Mouse (Mus musculus) ovary, adult 18-20 months (tissue): Measurements from ENCODE around the gene Lce1i.
"Not testable (repeated sequence)": the region's sequence is repeated elsewhere in the genome, so short reads cannot be mapped to it uniquely, and the experiment has no call there.

Source experiments
- DNase-seq: peaks from one replicate; pipeline ENCODE4 v3.0.0; 2022; ENCODE audit warnings: low spot score, mixed read lengths

Lce1i gene

DNA sequence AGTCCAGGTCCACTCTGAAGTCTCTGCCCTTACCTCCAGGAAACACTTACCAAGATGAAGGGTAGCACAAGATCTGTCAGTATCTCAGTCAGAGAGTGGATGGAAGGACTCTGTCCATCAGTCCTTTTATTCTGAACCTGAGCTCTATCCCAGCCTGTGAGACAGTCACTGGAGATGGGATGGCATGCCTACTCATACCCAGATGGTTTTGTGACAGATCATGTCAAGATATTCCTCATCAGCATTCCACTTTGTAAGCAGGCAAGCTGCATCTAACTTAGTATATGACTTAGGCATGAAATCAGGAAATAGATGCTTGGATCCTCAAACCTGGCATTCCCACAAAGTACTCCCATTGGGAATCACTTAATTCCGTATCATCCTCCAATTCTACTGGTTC, at the start of gene Lce1i:
TSS of gene Lce1i (minus strand) at position 101 of the 400 bp plus-strand sequence.
- no peak for DNase-seq

DNA sequence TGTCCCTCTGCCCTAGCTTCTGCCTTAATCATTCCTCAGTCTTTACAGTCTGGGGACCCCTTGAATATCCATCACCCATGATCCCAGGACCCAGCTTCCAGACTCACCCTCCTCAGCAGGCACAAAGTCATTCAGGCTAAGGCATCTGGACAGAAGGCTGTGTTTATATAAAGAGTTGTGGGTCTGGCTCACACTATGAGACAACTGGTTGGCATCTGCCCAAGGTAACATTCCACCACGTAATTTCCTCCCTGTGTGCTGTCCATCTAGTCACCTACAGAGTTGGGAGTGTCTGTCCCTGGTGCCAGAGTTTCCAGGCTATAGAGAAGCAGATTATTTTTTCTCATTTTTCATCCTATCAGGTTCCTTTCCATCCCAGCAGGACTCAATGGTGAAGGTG, 48.4 kb upstream of the Lce1i start, which contains the start of gene Kprp:
TSS of gene Kprp (minus strand) at position 140 of the 400 bp plus-strand sequence.
- no peak for DNase-seq

DNA sequence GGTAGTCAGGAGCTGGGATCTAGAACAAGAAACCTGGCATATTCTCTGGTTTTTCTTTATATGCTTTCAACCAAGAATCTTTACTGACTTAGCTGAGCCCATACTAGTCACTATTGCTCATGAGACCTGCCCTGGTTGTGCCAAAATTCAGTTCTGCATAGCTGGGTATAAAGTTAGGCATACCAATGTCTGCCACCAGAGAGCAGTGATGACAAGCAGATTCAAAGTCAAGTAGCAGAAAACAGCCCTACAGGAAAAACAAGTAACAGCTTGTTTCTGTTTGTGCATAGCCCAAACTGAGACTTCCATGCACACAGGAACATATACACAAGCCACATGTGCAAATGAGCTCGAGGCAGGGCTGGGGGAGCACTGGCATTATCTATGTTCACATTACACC, 47.1 kb upstream of the Lce1i start:
- DNase-seq: no peak

DNA sequence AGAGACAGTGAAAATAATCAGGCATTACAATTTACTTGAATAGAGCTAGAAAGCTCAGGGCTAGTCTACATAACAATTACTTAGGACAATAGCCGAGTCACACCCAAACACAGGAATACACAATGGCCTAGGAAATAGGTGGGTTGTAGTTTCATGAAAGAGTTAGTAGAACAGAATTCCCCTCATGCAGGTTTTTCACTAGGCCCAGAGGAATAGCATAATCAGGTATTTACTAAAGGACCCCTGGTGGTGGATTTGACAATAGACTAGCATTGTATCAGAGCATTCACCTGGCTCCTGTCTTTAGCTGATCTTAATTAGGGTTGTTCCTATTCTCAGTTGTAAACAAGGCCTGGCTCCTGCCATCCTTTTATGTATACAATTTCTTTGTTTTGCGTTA, 37.3 kb upstream of the Lce1i start:
- DNase-seq: not testable (repeated sequence)

DNA sequence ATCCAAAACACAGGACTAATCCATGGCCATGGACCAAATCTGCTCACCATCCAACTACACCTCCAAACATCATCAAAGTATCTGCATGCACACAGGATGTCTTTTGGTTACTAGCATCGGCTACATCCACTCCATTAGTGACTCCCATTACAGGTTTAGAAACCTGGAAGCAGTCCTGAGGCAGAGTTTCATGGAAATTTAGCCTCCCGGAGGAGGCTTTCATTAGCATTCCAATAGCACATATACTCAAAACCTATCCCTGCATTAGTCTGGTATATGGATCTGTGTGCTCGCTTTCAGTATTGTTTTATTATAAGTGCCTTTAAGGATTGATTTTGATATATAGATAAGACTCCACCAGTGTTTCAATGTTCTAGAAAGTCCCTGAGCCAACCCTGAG, 36.9 kb upstream of the Lce1i start:
- DNase-seq: no peak

DNA sequence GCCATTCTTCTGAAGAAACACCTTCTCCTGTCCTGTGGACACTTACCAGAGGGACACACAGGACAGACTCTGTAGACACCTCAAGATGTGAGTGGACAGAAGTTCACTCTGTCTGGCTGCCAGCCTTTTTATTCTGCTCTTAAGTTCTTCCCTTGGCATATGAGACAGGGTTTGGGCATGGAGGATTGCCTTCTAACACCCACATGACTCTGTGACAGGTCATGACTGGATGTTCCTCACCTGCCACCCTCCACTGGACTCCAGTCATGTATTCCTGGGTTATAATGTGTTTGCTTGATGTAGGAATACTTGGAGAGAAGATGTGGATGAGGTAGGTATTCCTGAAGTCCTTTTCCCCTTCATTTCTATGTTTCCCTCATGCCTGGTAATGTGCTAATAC, 29.1 kb upstream of the Lce1i start, which contains the start of gene Lce1k:
TSS of gene Lce1k (minus strand) at position 101 of the 400 bp plus-strand sequence.
- DNase-seq: no peak

DNA sequence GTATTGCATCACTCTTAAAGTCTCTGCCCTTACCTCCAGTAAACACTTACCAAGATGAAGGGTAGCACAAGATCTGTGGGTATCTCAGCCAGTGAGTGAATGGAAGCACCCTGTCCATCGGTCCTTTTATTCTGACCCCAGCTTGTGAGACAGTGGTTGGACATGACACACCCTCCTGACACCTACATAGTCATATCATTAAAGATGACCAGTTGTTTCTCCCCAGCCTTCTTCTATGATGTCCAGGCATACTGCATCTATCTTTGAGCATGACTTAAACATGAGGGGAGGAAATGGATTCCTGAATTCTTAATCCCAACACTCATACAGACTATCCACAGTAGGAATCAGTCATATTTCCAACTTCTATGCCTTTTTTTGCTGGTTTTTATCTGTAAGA, 11.7 kb upstream of the Lce1i start, which contains the start of gene Lce1j:
TSS of gene Lce1j (minus strand) at position 101 of the 400 bp plus-strand sequence.
- no peak for DNase-seq

DNA sequence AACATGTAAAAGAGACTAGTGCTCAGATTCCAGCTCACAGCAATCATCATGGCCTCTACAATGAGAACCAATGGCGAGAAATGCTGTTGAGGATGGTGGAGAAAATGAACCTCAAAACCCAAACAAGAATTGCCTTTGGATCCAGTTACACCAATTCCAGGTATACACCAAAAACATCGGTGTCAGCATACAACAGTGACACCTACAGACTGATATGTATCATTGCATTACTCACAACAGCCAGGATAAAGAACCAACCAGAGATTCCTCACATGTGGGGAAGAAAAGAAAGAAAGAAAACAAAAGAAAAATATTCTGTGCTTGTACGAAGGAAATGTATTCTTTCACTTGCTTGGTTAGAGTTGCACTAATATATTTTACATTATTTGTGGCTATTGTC, 7.1 kb downstream of the Lce1i start:
- DNase-seq: no peak

DNA sequence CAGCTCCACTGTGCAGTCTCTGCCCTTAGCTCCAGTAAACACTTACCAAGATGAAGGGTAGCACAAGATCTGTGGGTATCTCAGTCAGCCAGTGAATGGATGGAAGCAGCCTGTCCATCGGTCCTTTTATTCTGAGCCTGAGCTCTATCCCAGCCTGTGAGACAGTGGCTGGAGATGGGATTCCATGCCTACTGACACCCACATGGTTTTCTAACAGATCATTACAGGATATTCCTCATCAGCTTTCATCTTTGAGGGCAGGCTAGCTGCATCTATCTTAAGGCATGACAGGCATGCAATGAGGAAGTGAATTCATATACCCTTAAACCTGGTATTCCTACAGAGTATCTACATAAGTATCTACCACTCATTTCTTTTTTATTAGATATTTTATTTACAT, 13.7 kb downstream of the Lce1i start, which contains the start of gene Lce1h:
TSS of gene Lce1h (minus strand) at position 101 of the 400 bp plus-strand sequence.
- no peak for DNase-seq

DNA sequence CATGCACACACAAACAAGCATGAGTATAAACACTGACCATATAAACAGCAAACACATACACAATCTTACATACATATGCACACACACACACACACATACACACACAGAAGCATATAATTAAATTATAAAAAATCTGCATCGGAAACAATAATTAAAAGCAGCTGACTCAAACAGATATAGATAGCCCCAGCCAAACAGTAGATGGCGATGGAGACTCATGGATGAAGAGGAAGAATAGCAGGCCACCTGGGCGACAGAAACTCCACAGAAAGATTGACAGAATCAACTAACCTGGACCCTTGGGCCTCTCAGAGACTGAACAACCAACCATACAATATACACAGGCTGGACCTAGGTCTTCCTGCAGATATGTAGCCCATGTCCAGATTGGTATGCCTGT, 25.5 kb downstream of the Lce1i start:
- no peak for DNase-seq

DNA sequence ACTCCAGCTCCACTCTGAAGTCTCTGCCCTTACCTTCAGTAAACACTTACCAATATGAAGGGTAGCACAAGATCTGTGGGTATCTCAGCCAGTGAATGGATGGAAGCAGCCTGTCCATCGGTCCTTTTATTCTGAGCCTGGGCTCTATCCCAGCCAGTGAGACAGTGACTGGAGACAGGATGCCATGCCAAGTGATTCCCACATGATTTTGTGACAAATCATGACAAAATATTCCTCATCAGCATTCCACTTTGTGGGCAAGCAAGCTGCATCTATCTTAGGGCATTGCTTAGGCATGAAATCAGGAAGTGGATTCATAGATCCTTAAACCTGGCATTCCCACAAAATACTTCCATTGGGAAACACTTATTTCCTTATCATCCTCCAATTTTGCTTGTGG, 26.5 kb downstream of the Lce1i start, which contains the start of gene Lce1g:
TSS of gene Lce1g (minus strand) at position 101 of the 400 bp plus-strand sequence.
- DNase-seq: no peak

DNA sequence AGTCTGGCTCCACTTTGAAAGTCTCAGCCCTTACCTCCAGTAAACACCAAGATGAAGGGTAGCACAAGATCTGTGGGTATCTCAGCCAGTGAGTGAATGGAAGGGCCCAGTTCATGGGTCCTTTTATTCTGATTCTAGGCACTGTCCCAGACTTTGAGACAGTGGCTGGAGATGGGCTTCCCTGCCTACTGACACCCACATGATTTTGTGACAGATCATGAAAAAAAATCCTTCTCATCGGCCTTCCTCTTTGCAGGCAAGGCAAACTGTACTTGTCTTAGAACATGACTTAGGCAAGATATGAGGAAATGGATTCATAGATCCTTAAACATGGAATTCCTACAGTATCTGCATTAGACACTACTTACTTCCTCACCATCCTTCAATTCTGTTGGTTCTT, 39.7 kb downstream of the Lce1i start, which contains the start of gene Gm38119:
TSS of gene Gm38119 (minus strand) at position 101 of the 400 bp plus-strand sequence.
- no peak for DNase-seq
